Mouse (Mus musculus) spleen, postnatal 4 days (tissue): ENCODE results near the gene Cenpl.
"Not testable (repeated sequence)": the region's sequence is repeated elsewhere in the genome, so short reads cannot be mapped to it uniquely, and the experiment has no call there.

Experiments used
- DNase-seq, 2 experiments: peaks; one replicate each; pipeline ENCODE4 v3.0.0; 2022; ENCODE audit warnings: low spot score in 2 of 2

Cenpl gene

DNA sequence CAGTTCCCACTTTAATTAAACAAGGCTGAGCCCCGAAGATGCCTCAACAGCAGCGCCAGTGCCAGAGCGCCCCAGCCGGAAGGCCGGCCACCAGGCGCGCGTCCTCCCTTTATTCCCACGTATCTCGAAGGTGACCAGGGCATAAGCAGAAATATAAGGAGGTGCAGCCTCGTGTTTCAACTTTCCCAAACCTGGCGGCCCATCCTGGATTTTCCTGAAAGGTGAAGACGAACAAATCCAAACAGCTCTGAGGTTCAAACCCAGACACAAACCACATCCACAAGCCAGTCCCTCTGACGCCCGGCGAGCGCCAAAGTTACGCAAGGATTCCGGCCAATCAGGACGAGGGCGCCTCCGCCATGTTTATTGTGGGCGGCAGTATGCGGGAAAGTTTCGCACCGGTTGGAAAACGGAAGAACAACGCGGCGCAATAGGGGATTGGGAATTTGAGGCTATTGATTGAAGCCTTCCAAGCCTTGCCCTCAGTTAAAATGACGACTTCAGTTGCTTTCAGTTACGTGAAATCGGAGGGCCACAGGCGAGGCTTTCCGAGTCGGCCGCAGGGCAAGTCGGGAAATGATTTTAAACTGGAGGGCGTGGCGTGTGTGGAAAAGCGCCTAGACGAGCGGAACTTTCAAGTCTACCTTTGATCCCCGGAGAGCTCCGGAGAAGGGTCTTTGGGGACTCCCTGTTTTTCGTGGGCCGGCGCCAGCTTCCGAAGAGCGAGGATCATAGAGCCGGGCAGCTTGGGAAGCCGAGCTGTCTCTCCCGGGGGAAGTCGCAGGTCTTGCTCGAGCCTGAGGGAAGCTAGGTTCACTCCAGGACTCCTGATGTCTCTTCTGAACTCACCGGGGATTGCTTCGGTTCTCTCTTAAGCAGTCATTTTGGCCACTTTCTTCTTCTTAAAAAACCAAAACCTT, at the start of gene Cenpl, which contains the start of gene Dars2:
Gene Cenpl (plus strand): TSS at position 362 of the 920 bp plus-strand sequence.
Gene Dars2 (minus strand): TSS at position 307 of the 920 bp plus-strand sequence.
- peak; percentile 91 to 94 for DNase-seq

DNA sequence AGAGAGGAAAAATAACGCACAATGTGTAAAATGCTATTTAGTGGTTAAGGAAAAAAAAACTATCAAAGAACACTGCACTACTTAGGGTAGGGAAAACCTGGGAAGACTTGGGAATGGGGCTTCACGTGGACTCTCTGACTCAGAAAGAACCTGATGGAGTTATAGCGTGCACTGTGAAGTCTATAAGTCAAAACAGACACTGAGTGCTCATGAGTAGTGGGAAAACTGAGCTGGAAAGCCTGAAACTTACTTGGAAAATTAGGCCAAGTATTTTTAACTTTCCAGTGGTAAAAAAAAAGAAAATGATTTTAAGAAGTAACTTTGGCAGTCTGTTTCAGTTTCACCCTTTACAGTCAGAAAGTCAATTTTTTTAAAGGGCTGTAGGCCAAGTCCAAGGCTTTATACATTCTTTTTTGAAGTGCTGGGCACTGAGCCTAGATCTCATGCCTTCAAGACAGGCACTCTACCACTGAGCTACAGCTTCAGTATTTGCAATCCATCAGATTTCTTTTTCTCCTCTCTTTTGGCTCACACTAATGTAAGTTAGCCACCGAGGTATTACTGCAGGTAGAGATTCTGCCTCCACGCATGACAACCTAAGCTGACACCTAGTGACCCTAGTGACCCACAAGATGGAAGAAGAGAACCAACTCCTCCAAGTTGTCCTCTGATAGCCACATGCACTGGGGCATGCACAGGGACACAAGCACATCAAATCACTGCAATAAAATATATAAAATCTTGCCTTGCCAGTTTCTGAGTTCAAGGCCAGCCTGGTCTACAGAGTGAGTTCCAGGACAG, 44.9 kb upstream of the Cenpl start:
- DNase-seq: no peak

DNA sequence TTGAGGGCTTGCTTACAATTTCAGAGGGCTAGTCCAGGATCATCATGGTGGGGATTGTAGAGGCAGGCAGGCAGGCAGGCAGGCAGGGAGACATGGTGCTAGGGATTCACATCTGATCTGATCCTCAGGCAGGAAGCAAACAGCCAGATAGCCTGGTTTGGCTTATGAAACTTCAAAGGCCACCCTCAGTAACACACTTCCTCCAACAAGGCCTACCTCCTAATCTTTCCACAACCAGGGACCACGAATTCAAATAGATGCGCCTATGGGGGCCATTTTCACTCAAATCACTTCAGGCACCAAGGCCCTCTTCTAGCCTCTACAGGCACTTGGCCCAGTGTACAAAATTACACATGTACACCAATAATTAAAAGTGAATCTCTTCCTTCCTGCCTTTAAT, 43.3 kb upstream of the Cenpl start:
- DNase-seq: no peak

DNA sequence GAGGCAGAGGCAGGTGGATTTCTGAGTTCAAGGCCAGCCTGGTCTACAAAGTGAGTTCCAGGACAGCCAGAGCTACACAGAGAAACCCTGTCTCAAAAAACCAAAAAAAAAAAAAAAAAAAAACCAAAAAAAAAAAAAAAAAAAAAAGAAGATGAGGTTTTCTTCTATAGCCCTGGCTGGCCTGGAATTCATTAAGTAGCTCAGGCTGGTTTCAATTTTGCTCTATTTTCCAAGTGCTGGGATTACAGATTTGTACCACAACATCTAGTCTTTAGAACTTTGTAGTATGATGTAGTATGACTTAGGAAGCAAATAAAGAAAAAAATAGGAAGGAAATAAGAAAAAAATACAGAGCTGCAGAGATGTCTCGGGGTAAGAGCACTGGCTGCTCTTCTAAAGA, 42.1 kb upstream of the Cenpl start:
- DNase-seq: not testable (repeated sequence)

DNA sequence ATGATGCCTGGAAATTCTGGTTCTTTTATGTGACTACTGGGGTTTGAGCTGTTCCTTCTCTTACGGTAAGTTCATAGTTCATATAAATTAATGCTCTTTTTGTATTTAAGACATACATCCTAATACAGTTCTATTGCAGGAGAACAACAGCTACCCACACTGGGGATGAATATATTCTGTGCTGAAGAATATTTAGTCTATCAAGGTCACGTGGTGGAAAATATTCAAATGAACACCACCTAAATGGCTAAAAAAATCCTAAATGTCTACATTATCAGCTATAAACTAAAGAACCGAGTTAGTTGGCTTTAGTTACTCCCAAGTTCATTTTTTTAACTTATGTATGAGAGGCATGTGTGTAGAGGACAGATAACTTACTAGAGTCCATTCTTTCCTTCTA, 40.5 kb upstream of the Cenpl start:
- no peak for DNase-seq

DNA sequence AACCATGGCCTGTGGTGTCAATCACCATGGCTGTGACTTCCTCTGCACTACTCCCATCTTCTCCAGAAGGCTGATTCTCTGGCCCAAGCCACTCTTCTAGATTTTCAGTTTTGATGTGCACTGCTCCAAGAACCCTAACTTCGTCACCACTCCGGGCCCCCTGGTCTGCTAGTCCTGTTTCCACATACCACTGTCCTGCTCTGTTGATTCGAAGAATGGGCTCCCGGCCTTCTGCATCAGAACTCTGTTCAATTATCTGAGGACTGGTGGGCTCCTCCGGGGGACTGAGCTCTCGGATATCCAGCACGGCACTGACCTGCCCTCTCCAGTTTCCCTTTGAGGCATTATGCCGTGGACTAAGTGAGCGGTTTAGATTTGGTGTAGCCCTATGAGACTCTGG, 38.6 kb upstream of the Cenpl start:
- peak in 1 of 2 experiments; percentile 63 for DNase-seq

DNA sequence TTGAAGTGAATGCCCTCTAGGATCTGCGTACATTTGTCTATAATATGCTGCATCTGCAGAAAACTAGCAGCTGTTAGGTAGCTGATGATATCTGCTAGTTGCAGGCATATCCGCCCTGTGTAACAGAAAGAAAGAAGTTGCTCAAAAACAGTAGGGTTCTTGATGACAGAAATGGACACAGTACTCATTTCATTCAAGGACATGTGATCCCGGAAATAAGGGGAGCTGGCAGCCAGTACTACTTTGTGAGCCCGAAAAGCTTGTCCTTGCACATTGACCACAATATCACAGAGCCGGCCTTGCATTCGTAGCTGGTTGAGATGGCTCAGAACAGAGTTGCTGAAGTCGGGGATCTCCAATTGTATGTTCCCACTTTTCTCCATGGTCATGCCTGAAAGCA, 38.2 kb upstream of the Cenpl start:
- DNase-seq: no peak

DNA sequence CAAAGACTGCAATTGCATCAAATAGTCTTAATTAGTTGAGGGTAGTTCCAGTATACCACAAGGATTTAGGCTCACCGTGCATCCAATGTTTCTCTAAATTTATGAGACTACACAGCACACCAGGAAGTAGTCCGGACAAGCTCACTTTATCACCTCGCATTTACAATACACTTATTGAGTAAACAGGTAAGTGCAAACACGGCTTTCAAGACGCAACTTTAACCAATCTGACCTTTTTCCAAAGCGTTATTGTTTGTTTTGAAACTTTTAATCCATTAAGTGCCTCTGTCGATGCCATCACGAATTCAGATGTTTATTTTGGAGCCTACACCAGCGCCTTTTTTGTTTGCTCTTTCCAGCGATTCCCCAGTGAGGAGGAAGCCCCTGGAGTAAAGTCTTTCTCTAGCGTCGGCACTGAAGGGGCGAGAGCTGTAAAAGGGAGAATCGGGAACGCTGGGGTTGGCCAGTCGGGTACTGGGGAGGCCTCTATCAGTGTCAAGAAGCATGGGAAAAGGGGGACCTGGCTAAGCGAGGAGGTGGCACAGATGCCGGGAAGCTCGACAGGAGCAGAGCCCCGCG, 36.6 kb upstream of the Cenpl start:
- no peak for DNase-seq

DNA sequence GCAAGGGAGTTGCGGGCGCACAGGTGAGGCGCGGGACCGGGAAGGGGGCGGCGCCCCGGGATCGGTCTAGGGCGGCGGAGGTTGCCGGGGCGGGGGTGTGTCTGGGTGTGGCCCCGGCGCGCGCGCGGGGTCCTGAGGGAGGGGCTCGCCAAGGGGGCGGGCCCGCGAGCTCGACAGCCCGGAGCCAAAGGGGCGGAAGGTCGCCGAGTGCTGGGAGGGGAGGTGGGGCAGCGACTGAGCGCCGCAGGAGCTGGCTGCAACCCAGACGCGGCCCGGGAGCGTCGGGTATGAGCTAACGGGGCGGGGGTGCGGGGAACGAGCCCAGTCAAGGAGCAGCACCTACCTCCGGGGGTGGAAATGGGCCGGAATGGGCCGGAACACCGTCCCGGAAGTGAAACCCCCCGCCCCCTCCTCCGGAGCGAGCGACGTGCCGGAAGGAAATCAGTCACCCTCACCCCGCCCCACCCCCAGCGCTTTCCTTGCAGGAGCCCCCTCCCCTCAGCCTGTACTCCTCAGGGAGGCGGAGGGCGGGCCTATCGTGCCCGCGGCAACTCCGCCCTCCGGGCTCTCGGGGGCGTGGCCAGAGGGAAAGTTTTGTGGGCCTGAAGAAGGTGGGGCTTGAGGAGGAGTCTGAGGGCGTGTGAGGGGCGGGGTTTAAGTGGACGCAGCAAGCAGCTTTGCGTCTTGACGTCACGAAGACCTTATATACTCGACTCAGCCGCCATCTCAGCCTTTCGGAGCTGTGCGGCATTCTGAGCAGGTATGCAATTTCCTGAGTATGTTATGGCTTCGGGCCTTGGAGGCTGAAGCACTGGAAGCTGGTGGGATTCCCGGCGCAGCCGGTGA, 35.9 kb upstream of the Cenpl start, which contains the start of gene Zbtb37:
Gene Zbtb37 (minus strand): TSS at position 415 of the 846 bp plus-strand sequence.
- peak; percentile 99 for DNase-seq

DNA sequence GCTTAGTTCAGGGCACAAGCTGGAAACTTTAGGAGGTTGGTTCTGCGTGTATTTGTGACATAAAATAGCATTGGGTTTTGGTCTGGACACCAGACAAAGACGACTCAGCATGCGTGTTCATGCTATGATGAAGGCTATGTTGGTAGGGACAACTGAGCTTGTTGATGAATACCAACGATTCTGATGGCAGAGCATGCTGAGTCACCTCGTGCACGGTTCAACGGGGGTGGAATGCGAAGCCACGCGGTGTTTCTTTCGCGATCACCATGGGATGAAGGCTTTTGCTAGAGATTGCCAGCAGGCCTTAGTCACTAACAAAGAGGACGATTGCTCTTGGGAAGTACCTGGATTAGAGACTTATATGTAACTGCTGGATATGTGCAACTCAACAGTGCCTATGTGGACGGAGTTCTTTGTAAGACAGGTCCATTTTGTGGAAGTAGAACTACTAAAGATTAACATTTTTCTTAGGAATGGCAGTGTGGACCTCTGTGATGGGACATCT, 35.2 kb upstream of the Cenpl start:
- peak in 1 of 2 experiments; percentile 57 for DNase-seq

DNA sequence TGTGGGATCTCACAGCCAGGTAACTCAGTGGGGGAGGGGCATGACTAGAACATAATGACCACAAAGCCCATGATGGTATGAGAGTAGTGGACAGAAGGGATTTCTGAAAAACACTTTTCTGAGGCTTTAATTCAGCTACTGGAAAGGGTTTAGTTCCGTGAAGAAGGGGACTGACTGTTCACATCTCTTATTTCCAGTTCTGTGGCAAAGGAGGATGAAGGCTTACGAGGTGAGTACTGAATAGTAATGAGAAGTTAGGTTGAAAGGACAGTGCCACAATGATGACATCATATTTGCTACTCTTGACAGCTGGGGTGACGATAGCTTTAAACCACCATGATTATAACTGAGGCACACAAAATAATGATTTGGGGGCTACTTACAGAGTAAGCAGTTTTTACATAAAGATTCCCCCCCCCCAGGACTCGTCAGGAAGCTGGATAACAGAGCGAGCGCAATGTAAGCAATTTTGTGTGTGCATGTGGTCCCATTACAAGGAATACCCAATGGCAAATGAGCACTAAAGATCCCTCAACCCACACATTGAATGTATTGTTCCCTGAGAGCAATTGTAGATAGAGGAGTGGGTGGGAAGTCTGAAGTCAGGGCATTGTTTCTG, 34.6 kb upstream of the Cenpl start:
- DNase-seq: no peak

DNA sequence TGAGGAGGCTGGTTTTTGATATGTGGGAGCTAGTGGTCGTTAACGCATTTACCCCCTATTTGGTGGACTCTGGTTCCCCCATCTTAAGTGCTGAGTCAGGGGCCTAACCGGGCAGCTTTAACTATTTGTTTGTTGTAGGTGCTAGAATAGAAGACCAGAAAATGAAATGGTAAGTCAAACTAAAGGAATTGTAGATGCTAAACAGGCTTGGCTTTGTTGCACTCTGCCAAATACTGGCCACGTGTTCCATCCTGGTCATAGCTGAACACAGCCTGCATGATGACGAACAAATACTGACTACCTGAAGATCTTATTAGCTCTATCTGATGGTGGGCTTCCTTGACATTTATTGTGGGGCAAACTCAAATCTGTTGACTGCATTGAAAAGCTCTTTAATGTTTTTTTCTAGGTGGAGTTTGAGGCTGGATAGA, 34.1 kb upstream of the Cenpl start:
- no peak for DNase-seq

DNA sequence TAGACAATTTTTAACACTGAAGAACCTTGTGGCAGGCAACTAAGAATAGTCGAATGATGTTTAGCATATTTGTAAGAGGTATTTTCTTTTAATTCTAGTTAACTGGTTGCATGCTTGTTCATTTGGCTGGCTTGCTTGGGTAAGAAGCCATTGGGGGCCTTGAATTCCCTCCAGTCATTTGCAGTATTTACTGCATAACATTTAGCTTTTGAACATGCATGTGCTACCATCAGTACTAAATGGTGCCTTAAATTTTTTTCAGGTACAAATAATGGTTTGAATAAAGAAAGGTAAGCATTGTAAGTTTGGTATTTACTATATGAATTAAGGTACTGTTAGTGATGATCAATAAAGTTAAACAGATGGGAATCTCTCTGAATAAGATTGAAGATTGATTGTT, 33.5 kb upstream of the Cenpl start:
- DNase-seq: no peak

DNA sequence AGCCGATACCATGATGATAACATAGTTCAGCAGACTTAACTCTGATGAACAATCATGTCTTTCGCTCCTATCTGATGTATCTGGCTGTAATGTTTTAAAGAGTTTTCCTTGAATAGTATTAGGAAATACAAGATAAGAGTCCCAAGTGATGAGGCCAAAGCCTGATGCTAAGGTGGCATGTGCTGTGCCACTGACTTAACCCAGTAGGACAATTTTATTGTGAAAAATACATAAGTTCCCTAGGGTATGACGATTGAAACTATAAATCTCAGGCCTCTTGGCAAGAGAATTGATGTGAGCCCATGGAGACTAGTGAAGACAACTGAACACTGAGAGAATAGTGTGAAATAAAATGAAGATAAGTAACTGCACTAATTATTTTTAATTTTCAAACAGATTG, 32.9 kb upstream of the Cenpl start:
- no peak for DNase-seq

DNA sequence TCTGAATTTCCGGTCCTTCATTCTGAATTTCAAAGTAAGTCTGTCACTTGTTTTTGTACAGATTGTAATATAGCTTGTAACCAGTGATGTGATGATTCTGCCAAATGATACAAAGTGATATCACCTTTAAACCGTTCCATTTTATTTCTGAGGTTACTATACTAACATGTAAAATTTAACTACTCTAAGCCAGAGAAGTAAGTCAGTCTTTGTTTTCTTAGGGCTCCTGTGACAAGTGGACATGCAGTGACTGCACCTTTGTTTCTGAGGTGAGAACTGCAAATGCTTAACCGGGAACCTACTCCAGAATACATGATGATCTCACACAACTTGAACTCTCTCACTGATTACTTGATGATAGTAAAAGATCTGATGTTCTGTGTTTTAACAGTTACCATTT, 32.5 kb upstream of the Cenpl start:
- DNase-seq: no peak

DNA sequence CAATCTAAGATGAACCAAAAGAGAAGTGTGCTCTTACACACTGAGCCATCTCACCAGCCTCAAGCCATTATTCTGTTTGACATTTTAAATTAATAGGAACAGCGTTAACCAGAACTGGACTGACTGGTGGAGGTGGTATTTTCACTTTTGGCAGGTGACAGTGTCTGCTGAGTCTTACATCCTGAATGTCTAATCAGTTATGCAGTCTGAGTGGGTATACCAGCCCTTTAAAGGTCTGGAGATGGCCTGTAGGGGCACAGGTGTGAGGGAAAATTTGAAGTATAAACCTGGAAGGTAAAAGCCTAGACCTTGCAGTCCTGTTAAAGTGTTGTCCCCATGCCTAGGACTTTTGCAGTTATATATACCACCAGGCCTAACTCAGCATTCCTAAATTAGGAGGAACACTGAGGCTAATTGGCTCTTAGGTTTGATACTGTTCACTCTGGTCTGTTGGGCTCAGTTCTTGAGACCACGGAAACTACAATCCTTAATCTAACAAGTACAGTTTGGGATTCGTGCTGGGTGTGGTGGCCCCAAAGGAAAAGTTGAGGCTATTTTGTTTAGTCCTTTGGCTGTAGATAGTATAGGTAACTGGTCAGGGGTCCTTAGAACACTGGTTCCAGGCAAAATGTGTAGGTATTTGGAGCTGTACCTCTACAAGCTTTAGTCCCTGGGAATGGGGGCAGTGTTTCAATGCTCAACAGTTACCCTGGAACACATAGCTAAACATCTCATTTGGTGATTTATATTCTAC, 31.4 kb upstream of the Cenpl start:
- no peak for DNase-seq

DNA sequence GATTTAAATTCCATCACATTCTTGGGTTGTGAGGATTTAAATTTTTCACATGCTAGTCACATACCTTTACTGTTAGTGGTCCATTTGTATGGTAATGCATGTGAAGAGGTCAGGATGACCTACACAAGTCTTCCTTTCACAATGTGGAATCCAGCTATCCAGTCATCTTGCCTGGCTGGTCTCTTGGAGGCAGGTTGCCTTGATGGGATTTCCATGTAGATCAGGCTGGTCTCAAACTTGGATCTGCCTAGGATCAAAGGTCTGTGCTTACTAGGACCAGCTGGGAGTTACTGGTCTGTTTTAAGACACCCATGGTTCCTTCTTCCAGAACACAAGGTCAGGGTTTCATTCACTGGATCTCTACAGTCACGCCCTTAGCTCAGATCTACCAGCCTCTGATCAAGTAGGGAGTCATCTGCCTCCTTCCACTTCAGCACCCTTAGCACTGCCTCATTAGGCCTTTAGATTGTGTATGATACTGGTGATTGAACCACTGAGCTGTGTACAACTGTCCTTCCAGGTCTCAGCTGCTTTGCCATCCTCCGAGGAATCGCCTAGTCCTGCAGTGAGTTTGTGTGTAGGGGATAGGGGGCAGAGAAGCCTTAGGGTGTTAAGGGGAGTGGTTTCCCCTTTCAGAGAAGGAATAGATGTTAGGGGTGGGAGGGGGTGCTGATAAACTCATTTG, 30.6 kb upstream of the Cenpl start:
- DNase-seq: peak; percentile 41 to 65

DNA sequence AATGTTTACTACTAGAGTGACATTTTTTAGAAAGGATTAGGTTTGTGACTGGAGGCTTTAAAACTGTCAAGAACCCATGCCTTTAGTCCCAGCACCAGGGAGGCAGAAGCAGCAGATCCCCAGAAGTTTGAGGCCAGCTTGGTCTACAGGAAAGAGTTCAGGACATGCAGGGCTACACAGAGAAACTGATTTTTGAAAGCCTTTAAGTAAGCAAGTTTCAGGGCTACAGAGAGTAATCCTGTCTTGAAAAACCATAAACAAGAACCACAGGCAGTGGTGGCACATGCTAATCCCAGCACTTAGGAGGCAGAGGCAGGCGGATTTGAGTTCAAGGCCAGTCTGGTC, 30.1 kb upstream of the Cenpl start:
- DNase-seq: no peak

DNA sequence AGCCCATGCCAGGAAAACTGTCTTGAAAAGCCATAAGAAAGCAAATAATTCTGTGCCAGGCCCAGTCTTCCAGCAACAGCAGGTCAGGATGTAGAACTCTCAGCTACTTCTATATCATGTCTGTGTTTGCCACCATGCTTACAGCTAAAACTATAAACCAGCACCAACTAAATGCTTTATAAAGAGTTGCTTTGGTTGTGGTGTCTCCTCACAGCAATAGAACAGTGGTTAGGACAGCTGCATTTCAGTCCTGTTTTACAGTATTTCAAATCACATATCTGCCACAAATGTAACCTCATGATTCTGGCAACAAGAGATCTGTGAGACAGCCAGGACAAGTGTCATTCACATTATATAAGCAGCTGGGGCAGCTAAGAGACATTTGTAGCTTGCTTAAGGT, 29.7 kb upstream of the Cenpl start:
- DNase-seq: no peak
